Mouse (Mus musculus): Measurements from ENCODE around the gene Fads2. TPM values are rescaled to one million over a fixed set of nuclear protein-coding genes. Genes with fewer than 3 reads are reported as not detected.

Gene Fads2
- polyA plus RNA-seq, 1 experiment from 2014 or later, result 31.1 TPM

GRCm38 (mm10) chr19:10039615-10040014, 61.9 kb downstream of the Fads2 start:
- Histone ChIP-seq H3K4me2 (no peak overlapping the region), H3K4me3 (ENCODE audit: low read depth, low read length) (no peak overlapping the region), H3K36me3 (ENCODE audit: control insufficient read depth, insufficient read depth, low read length) (no peaks in the 10 kb centered on the region), H3K9me3 (replicated peaks; ENCODE audit: control insufficient read depth, low read length) (no peaks in the 10 kb centered on the region), H3K27ac (ENCODE audit: low read depth, low read length) (peak overlapping the region; percentile 84), H3K4me1 (ENCODE audit: control insufficient read depth, insufficient read depth, low read length) (peaks cover 35% of the 10 kb centered on the region), H3K27me3 (ENCODE audit: control insufficient read depth, insufficient read depth, low read length) (no peaks in the 10 kb centered on the region), H3K9ac (ENCODE audit: low read depth, low read length) (no peak overlapping the region)
- ATAC-seq (replicated peaks; ENCODE audit: insufficient number of reproducible peaks, low FRiP score, low TSS enrichment), result no peak
- 73% methylated on average over 2 of the region's 2 CpGs for WGBS (ENCODE audit: insufficient replicate concordance)

- WGBS (ENCODE audit: insufficient replicate concordance), result 16% methylated on average over 3 of the region's 3 CpGs
- no peak for ATAC-seq (replicated peaks; ENCODE audit: insufficient number of reproducible peaks, low FRiP score, low TSS enrichment)
- Histone ChIP-seq H3K4me2 (peak overlapping the region; percentile 23), H3K27me3 (ENCODE audit: control insufficient read depth, insufficient read depth, low read length) (no peaks in the 10 kb centered on the region), H3K36me3 (ENCODE audit: control insufficient read depth, insufficient read depth, low read length) (peaks cover 3% of the 10 kb centered on the region; the same call in 1 of the 2 replicates), H3K9me3 (replicated peaks; ENCODE audit: control insufficient read depth, low read length) (no peaks in the 10 kb centered on the region), H3K4me1 (ENCODE audit: control insufficient read depth, insufficient read depth, low read length) (peaks cover 35% of the 10 kb centered on the region), H3K4me3 (ENCODE audit: low read depth, low read length) (no peak overlapping the region), H3K9ac (ENCODE audit: low read depth, low read length) (0 out of 2 replicates have a peak overlapping the region, but pooled peaks have one; percentile 40), H3K27ac (ENCODE audit: low read depth, low read length) (peak overlapping the region; percentile 84)
Observed at GRCm38 (mm10) chr19:10038910-10039309, 62.6 kb downstream of the Fads2 start.

- H3K4me1 ChIP-seq (ENCODE audit: control insufficient read depth, insufficient read depth, low read length), result peaks cover 32% of the 10 kb centered on the region
- WGBS (ENCODE audit: insufficient replicate concordance), result 72% methylated on average over 3 of the region's 3 CpGs
- no peak overlapping the region for H3K9ac ChIP-seq (ENCODE audit: low read depth, low read length)
- H3K4me2 ChIP-seq, result peak overlapping the region; percentile 23
- no peaks in the 10 kb centered on the region for H3K27me3 ChIP-seq (ENCODE audit: control insufficient read depth, insufficient read depth, low read length)
- H3K9me3 ChIP-seq (replicated peaks; ENCODE audit: control insufficient read depth, low read length), result no peaks in the 10 kb centered on the region
- peak overlapping the region; percentile 84 for H3K27ac ChIP-seq (ENCODE audit: low read depth, low read length)
- H3K4me3 ChIP-seq (ENCODE audit: low read depth, low read length), result no peak overlapping the region
- peaks cover 3% of the 10 kb centered on the region; the same call in 1 of the 2 replicates for H3K36me3 ChIP-seq (ENCODE audit: control insufficient read depth, insufficient read depth, low read length)
- ATAC-seq (replicated peaks; ENCODE audit: insufficient number of reproducible peaks, low FRiP score, low TSS enrichment), result no peak
Observed at GRCm38 (mm10) chr19:10038364-10038763, 63.2 kb downstream of the Fads2 start.

- H3K36me3 ChIP-seq (ENCODE audit: control insufficient read depth, insufficient read depth, low read length), result peaks cover 3% of the 10 kb centered on the region; the same call in 1 of the 2 replicates
- no peak overlapping the region for H3K9ac ChIP-seq (ENCODE audit: low read depth, low read length)
- no peaks in the 10 kb centered on the region for H3K27me3 ChIP-seq (ENCODE audit: control insufficient read depth, insufficient read depth, low read length)
- H3K9me3 ChIP-seq (replicated peaks; ENCODE audit: control insufficient read depth, low read length), result no peaks in the 10 kb centered on the region
- ATAC-seq (replicated peaks; ENCODE audit: insufficient number of reproducible peaks, low FRiP score, low TSS enrichment), result no peak
- H3K4me3 ChIP-seq (ENCODE audit: low read depth, low read length), result no peak overlapping the region
- 76% methylated on average over 2 of the region's 2 CpGs for whole genome bisulfite sequencing (ENCODE audit: insufficient replicate concordance)
- no peak overlapping the region for H3K4me2 ChIP-seq
- no peak overlapping the region for H3K27ac ChIP-seq (ENCODE audit: low read depth, low read length)
- peaks cover 24% of the 10 kb centered on the region for H3K4me1 ChIP-seq (ENCODE audit: control insufficient read depth, insufficient read depth, low read length)
Observed at GRCm38 (mm10) chr19:10037534-10037933, 64.0 kb downstream of the Fads2 start.

DNA sequence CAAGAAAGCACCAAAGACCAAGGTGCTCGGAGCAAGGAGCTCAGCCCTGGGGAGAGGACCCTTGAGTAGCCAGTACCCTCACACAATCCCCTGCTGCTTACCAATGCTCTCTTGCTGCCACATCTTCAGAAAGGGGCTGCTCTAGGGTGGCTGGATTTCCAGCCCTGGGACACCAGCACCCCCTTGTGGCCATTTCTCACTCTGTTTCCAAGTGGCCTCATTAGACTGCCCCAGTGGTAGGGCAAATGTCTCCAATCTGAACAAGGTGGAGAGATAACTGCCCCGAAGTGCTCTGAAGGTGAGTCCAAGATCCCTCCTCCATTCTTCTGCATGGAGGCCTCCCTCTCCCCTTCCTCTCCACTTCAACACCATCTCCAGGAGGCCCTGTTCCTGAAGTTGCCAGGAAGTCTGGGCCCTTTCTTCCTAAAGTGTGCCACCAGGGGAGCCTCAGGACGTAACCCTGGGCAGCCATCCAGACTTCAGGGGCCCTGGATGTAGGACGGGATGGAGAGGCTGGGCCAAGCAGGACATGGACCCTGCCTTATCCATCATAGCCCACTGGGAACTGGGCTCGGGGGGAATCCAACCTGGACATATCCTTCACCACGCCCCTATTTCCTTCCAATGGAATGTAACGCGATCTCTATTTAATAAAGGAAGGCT, 66.6 kb downstream of the Fads2 start:
- H3K9me3 ChIP-seq (replicated peaks; ENCODE audit: control insufficient read depth, low read length), result no peaks in the 10 kb centered on the region
- no peak overlapping the region for H3K4me3 ChIP-seq (ENCODE audit: low read depth, low read length)
- no peak overlapping the region for H3K4me2 ChIP-seq
- H3K36me3 ChIP-seq (ENCODE audit: control insufficient read depth, insufficient read depth, low read length), result peaks cover 3% of the 10 kb centered on the region; the same call in 1 of the 2 replicates
- WGBS (ENCODE audit: insufficient replicate concordance), result 59% methylated on average over 8 of the region's 8 CpGs
- ATAC-seq (replicated peaks; ENCODE audit: insufficient number of reproducible peaks, low FRiP score, low TSS enrichment), result no peak
- peaks cover 15% of the 10 kb centered on the region for H3K4me1 ChIP-seq (ENCODE audit: control insufficient read depth, insufficient read depth, low read length)
- no peak overlapping the region for H3K27ac ChIP-seq (ENCODE audit: low read depth, low read length)
- no peak overlapping the region for H3K9ac ChIP-seq (ENCODE audit: low read depth, low read length)
- H3K27me3 ChIP-seq (ENCODE audit: control insufficient read depth, insufficient read depth, low read length), result no peaks in the 10 kb centered on the region

DNA sequence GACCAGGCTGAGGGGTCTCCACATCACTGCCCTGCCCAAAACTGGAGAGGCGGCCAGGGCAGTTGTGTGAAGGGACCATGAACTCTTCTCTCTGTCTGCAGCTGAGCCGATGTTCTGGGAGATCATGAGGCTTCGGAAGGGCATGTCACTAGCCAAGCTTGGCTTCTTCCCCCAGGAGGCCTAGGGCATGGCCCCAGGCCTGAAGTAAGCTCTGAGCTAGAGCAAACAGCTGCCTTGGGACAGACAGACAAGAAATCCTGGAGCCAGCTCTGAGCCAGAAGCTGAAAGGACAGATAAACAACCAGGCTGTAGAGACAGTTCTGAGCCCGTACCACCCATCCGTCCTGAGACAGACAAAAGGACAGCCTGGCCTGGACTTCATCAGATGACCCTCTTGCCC, 67.2 kb downstream of the Fads2 start:
- Histone ChIP-seq H3K9me3 (replicated peaks; ENCODE audit: control insufficient read depth, low read length) (no peaks in the 10 kb centered on the region), H3K4me1 (ENCODE audit: control insufficient read depth, insufficient read depth, low read length) (peaks cover 11% of the 10 kb centered on the region), H3K27me3 (ENCODE audit: control insufficient read depth, insufficient read depth, low read length) (no peaks in the 10 kb centered on the region), H3K27ac (ENCODE audit: low read depth, low read length) (no peak overlapping the region), H3K4me3 (ENCODE audit: low read depth, low read length) (no peak overlapping the region), H3K9ac (ENCODE audit: low read depth, low read length) (no peak overlapping the region), H3K36me3 (ENCODE audit: control insufficient read depth, insufficient read depth, low read length) (peaks cover 3% of the 10 kb centered on the region; the same call in 1 of the 2 replicates), H3K4me2 (no peak overlapping the region)
- WGBS (ENCODE audit: insufficient replicate concordance), result 83% methylated on average over 5 of the region's 5 CpGs
- no peak for ATAC-seq (replicated peaks; ENCODE audit: insufficient number of reproducible peaks, low FRiP score, low TSS enrichment)

GRCm38 (mm10) chr19:10033211-10033973, 68.2 kb downstream of the Fads2 start:
- Histone ChIP-seq H3K27ac (ENCODE audit: low read depth, low read length) (no peak overlapping the region), H3K36me3 (ENCODE audit: control insufficient read depth, insufficient read depth, low read length) (peaks cover 3% of the 10 kb centered on the region; the same call in 1 of the 2 replicates), H3K4me3 (ENCODE audit: low read depth, low read length) (no peak overlapping the region), H3K9me3 (replicated peaks; ENCODE audit: control insufficient read depth, low read length) (no peaks in the 10 kb centered on the region), H3K27me3 (ENCODE audit: control insufficient read depth, insufficient read depth, low read length) (no peaks in the 10 kb centered on the region), H3K4me1 (ENCODE audit: control insufficient read depth, insufficient read depth, low read length) (peaks cover 1% of the 10 kb centered on the region), H3K4me2 (no peak overlapping the region), H3K9ac (ENCODE audit: low read depth, low read length) (no peak overlapping the region)
- no peak for ATAC-seq (replicated peaks; ENCODE audit: insufficient number of reproducible peaks, low FRiP score, low TSS enrichment)
- 42% methylated on average over 8 of the region's 8 CpGs for WGBS (ENCODE audit: insufficient replicate concordance)

GRCm38 (mm10) chr19:10029746-10030145, 71.8 kb downstream of the Fads2 start:
- Histone ChIP-seq H3K4me2 (no peak overlapping the region), H3K4me1 (ENCODE audit: control insufficient read depth, insufficient read depth, low read length) (peaks cover 15% of the 10 kb centered on the region), H3K27me3 (ENCODE audit: control insufficient read depth, insufficient read depth, low read length) (no peaks in the 10 kb centered on the region), H3K9ac (ENCODE audit: low read depth, low read length) (no peak overlapping the region), H3K9me3 (replicated peaks; ENCODE audit: control insufficient read depth, low read length) (no peaks in the 10 kb centered on the region), H3K36me3 (ENCODE audit: control insufficient read depth, insufficient read depth, low read length) (peaks cover 12% of the 10 kb centered on the region), H3K27ac (ENCODE audit: low read depth, low read length) (no peak overlapping the region), H3K4me3 (ENCODE audit: low read depth, low read length) (no peak overlapping the region)
- WGBS (ENCODE audit: insufficient replicate concordance), result 85% methylated on average over 2 of the region's 2 CpGs
- ATAC-seq (replicated peaks; ENCODE audit: insufficient number of reproducible peaks, low FRiP score, low TSS enrichment), result no peak
